Mouse (Mus musculus) urinary bladder, postnatal 14 days (tissue): ENCODE data around the gene Mettl7b.
"Not testable (repeated sequence)": the region's sequence is repeated elsewhere in the genome, so short reads cannot be mapped to it uniquely, and the experiment has no call there.

Source experiments
- DNase-seq: peaks from one replicate; pipeline ENCODE4 v3.0.0; 2021; ENCODE audit warnings: low spot score

The Mettl7b gene

DNA sequence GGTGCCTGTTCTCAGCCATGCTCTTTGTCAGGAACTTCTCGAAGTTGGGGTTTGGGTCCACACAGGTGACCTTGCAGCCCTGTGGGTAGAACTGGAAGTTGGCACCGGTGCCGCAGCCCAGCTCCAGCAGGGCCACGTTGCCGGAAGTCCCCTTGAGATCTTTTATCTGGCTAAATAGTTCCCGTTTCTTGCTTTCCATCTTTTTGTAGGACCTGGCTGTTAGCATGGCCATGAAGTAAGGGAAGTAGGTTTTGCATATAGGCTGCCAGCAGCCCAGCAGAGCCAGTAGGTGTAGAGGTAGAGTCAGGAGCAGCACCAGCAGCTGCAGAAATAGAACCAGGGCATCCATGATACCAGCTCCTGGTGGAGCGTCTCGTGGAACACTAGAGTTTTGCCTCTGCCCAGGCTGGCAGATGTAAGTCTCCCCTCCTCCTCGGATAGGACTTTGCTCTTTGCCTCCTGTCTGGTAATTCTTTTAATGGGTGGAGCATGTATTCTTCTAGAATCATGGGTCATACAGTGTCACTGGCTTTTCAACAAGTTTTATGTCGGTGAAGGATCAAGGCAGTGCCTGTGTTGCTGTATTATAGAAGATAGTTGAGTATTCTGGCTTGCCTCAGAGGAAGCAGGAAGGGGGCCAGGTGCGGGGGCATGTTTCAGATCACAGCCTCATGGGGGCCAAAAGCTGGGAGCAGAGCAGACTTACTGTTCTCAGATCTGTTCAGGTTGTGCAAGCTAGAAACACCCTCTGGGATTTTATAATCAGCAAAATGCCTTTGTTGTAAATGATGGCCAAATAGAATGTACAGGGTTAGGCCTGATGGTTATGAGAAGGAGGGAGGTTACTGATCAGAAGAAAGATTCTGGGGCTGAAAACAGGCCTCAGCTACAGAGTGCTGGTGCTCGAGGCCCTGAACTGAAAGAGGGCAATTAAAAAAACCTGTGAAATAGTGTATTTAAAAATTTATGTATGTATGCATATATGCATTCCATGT is at the start of gene Mettl7b:
TSS of gene Mettl7b (minus strand) at position 399 of the 995 bp plus-strand sequence.
- DNase-seq, result no peak

DNA sequence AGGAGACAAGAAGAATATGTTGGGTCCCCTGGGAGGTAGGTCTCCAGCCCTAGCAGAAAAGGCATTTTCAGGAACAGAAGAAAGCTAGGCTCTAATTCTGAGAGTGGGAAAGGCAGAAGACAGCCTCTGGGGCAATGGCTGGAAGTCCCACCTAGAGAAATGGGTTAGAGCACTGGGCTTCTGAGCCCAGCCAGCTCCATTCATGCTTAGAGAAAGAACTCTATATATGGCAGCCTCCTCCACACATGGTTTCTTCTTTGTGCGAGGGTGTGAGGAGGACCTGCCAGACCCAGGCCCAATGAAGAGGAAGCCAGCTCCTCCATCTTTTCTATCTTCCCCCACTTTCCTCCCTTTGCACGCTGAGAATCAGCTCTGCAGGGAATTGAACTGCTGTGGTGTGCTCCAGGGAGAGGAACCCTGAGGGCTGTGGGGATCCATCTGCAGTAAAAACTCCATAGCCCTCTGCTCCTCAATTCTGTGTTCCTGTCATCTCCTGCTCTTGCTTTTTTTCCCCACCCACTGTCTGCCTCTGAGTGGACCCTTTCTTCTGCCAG is 49.6 kb upstream of the Mettl7b start, which contains the start of gene Olfr763:
TSS of gene Olfr763 (plus strand) at position 504 of the 554 bp plus-strand sequence.
- no peak for DNase-seq

DNA sequence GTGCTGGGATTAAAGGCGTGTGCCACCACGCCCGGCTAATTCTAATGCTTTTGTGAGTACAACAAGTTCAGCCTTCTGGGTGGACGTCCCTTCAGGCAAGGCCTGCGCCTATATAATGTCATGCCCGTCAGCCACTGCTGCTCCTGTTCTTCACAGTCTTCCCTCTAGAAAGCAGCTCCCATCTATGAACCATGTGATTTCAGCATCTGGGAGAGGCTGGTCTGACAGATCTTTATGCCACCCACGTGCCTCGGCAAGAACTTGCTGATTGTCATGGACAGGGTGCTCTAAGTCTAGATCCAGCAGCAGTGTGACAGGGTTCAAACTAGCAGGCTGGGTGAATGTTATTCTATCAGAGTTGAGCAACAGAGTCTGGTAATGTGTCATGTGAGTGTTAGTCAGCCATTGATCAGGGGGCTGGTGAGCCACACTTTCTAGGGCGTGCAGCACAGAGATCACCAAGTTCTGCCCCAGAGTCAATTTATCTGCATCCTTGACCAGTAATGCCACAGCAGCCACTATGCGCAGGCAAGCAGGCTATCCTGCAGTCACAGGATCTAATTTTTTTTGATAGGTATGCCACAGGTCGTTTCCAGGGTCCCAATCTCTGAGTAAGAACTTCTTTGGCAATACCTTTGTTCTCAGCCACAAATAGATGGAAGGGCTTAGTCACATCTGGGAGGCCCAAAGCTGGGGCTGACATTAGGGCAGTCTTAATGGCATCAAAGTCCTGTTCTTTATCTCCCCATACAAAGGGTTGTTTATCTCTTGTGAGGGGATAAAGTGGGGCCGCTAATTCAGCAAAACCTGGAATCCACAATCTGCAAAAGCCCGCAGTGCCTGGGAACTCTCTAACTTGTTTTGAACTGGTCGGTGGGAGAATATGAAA is 43.5 kb upstream of the Mettl7b start:
- no peak for DNase-seq

DNA sequence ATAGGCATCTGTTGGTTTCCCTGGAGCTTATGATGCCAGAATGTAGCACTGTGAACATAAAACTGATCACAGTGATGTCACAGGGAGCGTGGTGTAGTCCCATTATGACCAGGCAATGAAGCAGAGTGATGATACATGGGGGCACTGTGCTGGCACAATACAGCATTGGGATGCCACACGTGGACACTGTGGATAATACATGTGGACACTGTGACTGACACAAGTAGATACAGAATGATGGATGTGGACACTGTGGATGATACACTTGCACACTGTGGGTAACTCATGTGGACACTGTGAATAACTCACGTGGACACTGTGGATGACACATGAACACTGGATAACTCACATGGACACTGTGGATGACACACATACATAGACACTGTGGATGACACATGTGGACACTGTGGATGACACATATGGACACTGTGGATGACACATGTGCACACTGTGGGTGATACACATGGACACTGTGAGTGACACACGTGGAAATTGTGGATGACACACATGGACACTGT is 35.8 kb upstream of the Mettl7b start:
- DNase-seq, result no peak

DNA sequence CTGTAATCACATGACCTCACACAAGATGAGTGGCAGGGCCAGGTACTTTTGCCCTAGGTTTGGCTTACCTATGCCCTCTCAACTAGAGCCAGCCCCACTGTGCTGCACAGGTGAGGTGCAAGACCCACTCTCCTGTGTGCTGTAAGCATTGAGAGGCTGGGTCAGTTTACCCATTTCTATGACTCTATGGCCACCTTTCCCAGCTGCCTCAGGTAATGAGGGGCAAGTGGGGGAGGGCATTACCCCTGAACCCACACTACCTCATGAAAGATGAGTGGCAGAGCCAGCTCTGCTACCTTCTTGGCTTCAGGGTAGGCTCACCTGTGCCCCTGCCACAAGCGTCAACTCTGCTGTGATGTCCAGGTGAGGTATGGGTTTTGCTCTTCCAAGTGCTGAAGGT is 35.0 kb upstream of the Mettl7b start:
- DNase-seq, result no peak

DNA sequence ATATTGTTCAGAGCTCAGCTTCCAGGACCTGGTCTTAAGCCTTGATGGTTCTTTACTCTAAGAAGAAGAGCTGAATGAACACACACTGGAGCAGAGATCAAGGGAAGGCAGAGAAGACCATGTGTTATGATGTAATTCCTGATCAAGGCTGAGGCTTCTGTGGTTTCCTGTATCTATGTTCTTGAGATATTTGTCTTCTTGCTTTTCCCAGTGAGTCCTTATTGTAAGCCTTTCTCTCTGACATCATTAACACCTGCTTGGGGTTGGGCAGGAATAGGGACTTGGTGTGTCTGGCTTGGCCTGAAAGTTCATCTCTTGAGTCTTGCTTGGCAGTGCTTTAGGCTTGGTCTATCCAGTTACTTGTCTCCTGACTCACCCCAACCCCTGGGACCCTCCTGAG is 30.2 kb upstream of the Mettl7b start:
- no peak for DNase-seq

DNA sequence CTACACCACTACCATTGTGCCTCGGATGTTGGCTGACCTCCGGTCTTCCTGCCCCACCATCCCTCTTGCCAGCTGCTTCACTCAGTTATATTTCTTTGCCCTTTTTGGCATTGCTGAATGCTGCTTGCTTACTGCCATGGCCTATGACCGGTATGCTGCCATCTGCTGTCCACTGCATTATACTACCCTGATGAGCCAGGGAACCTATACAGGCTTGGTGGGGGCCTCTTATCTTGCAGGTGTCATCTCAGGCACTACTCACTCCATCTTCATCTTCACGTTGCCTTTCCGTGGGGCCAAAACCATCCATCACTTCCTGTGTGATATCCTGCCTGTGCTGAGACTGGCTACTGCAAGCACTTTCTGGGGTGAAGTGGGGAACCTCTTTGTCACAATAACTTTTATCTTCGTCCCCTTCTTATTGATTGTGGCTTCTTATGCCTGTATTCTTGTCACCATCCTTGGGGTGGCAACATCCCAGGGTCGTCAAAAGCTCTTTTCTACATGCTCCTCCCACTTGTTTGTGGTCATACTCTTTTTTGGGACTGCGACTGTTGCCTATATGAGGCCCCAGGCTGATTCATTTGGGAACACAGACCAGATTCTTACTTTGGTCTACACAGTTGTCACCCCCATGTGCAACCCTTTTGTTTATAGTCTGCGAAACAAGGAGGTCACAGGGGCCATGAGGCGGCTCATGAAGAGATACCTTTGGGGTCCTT is 29.5 kb upstream of the Mettl7b start:
- DNase-seq, result not testable (repeated sequence)

DNA sequence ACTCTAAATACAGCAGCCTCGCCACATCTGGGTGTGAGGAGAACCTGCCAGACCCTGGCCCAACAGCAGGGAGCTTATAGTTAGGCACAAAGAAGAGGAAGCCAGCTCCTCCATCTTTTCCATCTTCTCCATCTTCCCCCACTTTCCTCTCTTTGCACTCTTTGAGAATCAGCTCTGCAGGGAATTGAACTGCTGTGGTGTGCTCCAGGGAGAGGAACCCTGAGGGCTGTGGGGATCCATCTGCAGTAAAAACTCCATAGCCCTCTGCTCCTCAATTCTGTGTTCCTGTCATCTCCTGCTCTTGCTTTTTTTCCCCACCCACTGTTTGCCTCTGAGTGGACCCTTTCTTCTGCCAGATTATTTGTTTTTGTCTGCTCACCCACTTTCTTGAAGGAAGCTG is 28.3 kb upstream of the Mettl7b start, which contains the start of gene Olfr9:
TSS of gene Olfr9 (plus strand) at position 301 of the 400 bp plus-strand sequence.
- not testable (repeated sequence) for DNase-seq

DNA sequence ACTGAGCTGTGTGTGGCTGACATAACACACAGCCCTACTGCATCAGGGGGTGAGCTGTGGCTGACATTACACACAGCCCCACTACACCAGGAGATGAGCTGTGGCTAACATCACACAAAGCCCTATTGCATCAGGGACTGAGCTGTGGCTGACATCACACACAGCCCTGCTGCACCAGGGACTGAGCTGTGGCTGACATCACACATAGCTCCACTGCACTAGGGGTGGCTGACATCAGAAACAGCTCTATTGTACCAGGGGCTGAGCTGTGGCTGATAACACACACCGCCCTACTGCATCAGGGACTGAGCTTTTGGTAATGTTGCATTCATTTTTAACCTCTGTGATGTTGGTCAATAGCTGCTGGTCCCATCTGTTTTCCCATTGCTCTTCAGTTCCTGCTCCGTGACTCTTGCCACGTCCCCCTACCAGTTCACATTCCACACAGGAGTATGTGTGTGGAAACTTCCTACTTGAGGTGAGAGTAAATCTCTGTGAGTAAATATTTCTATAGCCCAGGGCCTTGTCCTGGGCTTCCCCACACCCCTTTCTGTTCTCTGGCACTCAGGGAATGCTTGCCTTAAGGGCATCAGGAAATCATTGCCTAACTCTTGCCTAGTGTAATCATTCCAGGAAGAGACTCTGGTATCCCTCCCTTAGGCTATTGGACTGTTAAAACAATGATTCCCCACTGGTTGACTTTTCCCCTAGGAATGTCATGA is 20.0 kb upstream of the Mettl7b start:
- DNase-seq, result no peak

DNA sequence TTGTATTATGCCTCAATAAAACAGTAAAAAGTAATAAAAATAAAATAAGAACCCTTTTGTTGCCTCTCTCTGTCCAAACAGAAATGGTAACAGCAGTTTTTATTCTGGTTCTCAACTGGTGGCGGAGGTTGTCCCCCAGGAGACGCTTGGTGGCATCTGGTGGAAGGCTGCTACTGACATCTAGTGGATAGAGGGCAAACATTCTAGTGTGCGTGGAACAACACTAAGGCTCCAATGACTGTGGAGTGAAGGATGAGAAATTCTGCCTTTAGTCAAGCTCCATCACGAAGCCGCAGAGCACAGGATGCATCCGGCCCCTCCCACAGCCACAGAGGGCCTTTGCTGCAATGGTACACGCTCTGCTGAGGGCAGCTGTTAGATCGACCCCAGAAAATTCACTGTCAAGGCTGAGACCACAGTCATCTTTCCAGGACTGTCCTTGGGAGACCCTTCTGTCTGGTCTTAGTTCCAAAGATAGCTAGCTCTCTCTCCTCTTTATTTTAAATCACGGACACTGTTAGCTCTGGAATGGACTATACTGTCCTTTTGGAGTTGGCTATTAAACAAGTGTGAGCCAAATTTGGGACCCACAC is 16.8 kb upstream of the Mettl7b start:
- DNase-seq, result peak; percentile 39

DNA sequence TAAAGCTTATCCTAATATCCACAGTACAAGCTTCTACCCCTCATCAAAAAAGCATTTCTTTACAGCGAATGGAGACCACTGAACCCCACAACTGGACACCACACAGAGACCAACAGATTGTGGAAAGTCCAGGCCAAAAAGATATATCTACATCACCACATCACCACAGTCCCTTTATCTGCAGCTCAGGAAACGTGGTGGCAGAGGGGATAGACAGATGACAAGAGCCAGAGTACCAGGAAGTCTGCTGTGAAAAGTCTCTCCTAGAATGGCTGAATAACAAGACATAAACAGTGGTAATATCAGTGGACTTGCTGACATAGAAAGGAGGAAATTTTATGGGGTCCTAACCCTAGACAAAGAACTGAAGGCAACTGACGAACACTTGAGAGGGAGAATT is 15.6 kb upstream of the Mettl7b start:
- no peak for DNase-seq

DNA sequence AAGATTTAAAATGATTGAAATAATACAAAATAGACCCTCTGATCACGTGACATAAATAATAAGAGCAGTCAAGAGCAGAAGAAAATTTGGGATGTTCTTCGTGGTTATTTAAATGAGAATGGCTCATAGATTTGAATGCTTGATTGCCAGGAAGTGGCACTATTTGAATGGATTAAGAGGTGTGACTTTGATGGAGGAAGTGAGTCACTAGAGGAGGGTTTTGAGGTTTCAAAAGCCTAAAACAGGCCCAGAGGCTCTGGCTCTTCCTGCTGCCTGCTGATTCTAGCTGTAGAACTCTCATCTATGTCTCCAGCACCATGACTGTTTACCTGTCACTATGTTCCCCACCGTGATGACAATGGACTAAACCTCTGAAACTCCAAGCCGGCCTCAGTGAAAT is 12.1 kb upstream of the Mettl7b start:
- DNase-seq, result no peak

DNA sequence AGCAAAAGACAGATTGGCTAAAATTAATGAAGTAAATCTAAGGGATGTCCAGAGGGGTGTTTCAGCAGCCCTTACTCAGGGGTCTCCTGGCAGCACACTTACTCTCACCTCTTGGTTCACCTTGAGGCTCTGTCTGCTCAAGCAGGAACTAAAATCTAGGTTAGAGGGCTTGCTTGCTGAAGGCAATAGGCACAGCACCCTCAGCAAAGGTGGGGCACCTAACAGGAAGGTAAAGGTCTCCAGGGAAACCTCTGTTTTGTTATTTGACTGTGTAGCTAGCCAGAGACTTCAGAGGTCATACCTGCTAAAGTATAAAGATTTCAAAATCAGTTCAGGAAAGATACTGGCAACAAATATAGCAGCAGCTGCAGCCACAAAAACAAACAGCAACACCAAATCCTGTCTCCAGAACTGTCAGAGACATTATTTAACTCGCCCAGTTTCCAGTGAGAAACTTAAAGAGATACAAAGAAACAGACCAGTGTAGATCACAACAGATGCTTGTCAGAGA is 10.0 kb upstream of the Mettl7b start:
- no peak for DNase-seq

DNA sequence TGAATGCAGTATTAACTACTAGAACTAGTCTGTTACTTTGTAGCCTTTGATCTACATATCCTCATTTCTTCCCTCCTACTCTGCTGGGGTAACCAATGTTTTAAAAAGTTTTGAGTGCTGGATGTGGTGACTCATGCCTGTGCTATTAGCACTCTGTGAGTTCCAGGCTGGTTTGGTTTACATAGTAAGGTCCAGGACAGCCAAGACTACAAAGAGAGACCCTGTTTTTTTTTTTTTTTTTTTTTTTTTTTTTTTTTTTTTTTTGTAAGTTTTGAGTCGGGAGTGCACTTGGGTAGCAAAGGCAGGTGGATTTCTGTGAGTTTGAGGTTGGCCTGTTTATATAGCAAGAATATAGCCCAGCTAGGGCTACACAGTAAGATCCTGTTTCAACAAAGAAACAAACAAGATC is 7.6 kb upstream of the Mettl7b start:
- DNase-seq, result no peak

DNA sequence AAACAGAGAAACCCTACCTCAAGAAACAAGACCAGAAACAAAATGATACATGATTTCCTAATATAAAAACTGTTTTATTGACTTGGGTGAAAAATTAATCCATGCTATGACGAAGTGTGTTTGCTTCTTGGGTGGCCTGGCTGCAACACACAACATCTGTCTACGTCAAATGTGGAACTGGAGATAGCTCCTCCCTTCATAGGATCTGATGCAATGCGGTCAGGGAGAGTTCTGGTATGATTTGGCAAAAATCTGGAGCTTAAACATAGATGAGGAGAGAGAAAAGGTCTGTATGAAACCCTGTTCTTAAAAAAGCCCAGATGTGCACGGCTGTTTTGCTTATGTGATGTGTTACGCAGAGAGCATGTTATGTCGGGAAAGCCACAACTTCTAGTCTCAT is 5.1 kb upstream of the Mettl7b start:
- no peak for DNase-seq

DNA sequence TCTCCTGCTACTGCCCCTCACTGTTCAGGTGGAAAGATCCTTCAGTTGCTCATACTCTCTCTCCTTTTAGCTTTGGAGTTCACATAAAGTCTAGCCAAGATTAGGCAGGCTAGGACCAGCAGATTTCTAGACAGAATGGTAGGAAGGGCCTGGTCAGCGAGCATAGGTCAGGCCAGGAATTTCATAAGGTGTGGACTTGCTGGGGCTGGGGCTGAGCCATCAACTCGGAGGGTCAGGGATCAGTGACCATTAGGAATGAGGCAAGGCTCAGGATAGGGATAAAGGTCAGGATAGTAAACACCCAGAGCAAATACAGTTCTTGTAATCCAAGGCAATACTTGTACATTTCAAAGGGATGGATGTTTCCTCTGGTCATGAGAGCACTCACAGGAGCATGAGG is 4.2 kb upstream of the Mettl7b start:
- DNase-seq, result no peak

DNA sequence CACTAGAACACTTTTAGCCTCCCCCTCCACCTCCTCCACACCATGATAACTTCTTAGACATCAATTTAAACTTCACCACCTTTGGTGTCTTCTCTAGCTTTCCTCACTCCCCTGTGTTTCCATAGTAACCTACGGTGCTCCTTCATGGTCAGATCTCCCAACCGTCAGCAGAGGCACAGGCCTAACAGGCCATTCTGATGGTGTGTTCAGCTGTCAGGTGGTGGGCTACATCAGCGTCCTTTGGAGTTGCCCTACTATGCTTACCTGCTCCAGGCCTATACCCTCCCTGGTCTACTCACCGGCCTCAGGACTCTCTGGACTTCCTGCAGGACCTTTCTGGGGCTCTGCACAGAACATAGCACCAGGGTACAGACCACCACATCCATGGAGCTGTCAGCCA is 646 bp downstream of the Mettl7b start:
- no peak for DNase-seq

DNA sequence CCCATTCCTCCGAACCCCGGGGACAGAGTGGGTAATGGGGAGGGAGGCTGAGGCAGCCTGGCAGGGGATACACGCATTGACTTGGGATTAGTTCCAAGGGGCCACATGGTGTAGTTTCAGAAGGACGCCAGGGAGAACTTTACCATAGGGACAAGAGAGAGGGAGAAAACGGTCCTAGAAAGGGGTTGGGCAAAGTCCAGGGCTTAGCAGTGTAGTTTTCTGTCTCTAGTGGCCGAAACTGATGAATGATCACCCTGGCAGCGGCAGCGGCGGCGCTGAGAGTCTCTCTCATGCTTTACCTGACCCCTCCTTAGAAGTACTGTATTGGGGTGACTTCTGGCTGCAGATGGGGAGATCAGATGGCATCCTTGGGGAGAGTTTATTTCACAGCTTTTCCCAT is 2.4 kb downstream of the Mettl7b start:
- DNase-seq, result no peak

DNA sequence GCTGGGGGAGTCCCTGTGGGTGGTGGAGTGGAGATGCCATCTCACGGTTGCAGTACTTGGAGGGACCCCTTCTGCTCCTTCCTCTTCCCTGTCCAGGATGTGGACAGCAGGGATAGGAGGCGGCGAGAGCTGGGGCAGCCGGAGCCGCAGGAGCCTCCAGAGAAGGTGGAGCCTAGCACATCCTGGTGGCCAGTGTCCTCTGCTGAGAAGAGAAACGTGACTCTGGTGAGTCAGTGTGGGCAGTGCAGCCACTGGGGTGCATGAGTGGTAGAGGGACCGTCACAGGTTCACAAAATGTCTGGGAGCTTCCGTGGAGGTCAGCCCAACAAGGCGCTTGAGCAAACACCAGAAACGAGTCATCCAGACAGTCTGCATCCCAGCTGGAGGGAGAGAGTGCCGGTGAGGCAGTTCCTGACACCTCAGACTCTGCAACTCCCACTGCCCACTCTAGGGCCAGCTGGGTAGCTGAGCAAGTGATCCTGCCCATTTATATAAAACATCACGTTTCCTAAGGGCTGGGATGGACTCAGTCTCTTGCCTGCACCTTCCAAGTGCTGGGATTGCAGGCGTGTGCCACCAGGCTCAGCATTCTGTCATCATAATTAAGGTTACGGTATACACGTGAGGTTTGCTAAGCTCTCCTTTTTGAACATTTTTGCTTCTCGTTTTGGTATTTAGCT is 10.4 kb downstream of the Mettl7b start:
- DNase-seq, result no peak
